Mouse (Mus musculus): Measurements from ENCODE around the gene Tmem116.
"Not testable (repeated sequence)": the region's sequence is repeated elsewhere in the genome, so short reads cannot be mapped to it uniquely, and the experiment has no call there.

Gene Tmem116

GRCm38 (mm10) chr5:121462967-121463366 is 11.3 kb downstream of the Tmem116 start:
- no peak for DNase-seq (ENCODE audit: low spot score)

- DNase-seq (ENCODE audit: low spot score): no peak
These were observed 12.0 kb downstream of the Tmem116 start for GRCm38 (mm10) chr5:121463601-121464250.

- DNase-seq (ENCODE audit: low spot score): no peak
These were observed 17.9 kb downstream of the Tmem116 start for GRCm38 (mm10) chr5:121469566-121469965.

GRCm38 (mm10) chr5:121472411-121472810 is 20.7 kb downstream of the Tmem116 start:
- no peak for DNase-seq (ENCODE audit: low spot score)

DNA sequence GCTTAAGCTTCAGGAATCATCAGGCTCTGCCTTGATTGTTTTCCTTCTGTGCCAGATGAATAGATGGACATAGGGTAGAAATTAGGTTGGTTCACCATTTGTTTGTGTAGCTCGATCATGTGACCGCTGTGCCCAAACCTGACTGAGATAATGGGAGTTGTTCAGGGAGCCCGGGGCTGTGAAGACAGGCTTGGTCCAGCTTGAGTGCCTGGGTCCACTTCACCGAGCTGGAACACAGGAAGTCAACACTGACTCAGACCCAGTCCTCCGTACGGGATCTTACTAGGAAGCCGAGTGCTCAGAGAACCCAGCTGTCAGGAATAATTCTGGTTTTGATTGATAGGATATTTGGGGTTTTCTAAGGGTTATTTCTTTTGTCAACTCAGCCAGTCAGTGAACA is 22.9 kb downstream of the Tmem116 start:
- DNase-seq (ENCODE audit: low spot score): no peak

DNA sequence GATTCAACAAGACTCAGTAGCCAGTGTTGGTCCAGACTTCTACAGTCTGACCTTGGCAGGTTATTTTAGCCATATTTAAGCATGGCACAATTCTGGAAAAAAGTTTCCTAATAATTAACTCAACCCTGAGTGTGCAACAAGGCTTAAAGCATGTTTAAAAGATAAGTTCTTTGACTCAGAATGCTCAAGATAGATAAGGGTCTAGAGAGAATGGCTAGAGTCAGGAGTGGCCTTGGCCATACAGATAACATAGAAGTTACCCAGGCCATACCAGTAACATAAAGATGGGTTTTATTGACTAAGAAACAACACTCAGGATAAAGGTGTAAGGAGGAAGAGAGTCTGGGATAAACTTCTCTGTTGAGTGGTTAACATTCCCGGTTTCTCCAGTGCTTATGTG is 24.3 kb downstream of the Tmem116 start:
- no peak for DNase-seq (ENCODE audit: low spot score)

DNA sequence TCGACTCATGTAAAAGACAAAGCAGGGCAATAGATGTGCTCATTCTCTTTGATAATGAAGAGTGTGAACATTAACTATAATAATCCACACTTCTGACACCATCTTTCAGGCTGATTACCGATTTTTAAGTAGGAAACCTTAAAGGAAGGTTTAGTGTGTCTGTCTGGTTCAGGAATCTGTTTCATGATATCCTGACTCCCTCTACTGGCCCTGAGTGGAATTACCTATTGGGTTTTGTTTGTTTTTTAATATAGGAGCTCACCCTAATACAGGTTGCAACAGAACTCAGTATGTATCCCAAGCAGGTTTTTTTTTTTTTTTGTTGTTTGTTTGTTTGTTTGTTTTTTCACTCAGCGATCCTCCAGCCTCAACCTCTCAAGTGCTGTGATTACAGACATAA is 26.0 kb downstream of the Tmem116 start:
- no peak for DNase-seq (ENCODE audit: low spot score)

DNA sequence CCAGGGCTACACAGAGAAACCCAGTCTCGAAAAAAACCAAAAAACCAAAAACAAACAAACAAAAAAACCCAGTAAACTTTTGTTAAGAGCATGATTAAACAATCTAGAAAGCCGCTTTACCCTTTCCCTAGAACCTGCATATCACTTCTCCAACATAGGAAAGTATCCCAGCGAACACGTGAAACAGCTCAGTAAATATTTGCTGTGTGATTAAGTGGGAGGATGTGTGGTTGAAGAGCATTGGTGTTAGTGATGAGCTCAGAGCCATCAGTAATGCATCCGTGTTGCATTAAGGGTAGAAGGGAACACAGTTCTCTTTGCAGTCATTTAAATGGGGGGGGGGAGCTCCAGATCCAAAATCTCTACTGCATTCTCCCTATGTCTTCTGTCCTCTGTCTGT is 33.1 kb downstream of the Tmem116 start:
- DNase-seq (ENCODE audit: low spot score): no peak

DNA sequence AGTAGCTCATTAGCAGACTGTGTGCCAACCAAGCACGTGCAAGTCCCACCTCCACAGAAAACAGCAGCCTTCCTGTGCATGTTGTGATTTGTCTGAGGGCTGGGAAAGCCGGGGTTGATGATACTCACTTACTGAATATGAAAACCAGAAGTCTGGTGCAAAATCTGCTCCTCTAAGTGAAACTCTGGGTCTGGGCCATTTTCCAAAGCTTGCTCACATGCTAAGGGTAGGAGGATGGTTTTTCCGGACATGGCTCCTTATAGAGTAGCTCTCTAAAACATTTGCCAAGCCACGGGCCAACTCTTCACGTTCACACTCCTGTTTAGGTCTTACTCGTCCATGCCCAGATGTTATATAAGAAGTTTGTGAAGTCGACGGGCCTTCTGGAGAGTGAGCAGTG is 41.6 kb downstream of the Tmem116 start:
- no peak for DNase-seq (ENCODE audit: low spot score)

DNA sequence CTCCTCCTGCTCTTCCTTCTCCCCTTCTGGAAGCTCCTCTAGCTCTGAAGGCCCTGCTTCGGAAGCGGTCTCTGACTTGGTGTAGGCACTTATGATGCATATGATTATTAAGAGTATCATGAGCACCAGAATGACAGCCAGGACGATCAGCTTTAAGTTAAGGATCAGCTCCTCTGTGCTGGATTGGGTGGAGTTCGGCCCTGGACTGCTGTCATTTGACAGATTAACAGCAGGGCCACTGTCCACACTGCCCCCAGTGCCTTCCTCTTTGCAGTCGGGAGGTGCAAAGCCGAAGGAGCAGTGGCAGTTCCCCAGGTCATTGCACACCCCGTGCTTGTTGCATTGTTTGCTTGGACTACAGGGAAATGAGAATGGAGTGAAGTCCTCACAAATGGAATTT is 49.0 kb downstream of the Tmem116 start:
- no peak for DNase-seq (ENCODE audit: low spot score)

- DNase-seq (ENCODE audit: low spot score): not testable (repeated sequence)
These were observed 49.8 kb downstream of the Tmem116 start for GRCm38 (mm10) chr5:121501424-121501996.

DNA sequence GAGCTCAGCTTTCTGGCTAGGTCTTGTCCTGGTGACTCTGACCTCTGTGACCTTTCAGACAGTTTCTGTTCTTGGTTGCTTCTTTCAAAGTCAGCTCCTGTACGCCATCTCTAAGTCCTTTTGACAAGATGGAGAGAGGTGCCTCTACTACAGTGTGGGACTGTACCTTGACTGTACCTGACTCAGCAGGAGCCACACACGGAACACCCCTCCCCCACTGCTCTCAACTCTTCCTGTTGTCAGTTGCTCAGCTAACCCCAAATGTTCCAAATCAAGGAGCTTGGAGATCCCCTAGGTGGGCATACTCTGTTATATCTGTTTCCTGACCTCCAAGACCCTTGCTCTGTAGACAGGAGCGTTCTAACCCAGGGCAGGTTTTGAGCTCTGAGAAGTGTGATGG is 51.5 kb downstream of the Tmem116 start, which contains the start of gene Adam1b:
Gene Adam1b (minus strand): TSS at position 205 of the 400 bp plus-strand sequence.
- no peak for DNase-seq (ENCODE audit: low spot score)

- DNase-seq (ENCODE audit: low spot score): no peak
These were observed 55.2 kb downstream of the Tmem116 start for GRCm38 (mm10) chr5:121506846-121507245.

GRCm38 (mm10) chr5:121510009-121510408 is 58.3 kb downstream of the Tmem116 start:
- no peak for DNase-seq (ENCODE audit: low spot score)

DNA sequence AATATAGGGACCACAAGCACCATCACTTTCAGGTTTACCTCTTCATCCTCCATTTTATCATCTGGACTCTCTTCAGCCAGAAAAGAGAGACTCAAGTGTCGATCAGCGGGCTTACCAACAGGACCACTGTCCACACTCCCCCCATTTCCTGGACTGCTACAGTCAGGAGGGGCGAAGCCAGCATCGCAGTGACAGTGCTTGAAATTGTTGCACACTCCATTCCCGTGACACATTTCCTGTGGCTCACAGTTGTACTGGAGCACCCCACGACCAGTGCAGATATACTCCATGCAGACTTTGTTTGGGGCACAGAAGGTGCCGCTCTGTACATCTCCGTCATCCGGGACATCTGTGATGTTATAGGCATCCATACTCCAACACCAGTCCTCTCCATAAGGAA is 67.3 kb downstream of the Tmem116 start:
- no peak for DNase-seq (ENCODE audit: low spot score)

GRCm38 (mm10) chr5:121519758-121520157 is 68.1 kb downstream of the Tmem116 start:
- DNase-seq (ENCODE audit: low spot score): not testable (repeated sequence)

DNA sequence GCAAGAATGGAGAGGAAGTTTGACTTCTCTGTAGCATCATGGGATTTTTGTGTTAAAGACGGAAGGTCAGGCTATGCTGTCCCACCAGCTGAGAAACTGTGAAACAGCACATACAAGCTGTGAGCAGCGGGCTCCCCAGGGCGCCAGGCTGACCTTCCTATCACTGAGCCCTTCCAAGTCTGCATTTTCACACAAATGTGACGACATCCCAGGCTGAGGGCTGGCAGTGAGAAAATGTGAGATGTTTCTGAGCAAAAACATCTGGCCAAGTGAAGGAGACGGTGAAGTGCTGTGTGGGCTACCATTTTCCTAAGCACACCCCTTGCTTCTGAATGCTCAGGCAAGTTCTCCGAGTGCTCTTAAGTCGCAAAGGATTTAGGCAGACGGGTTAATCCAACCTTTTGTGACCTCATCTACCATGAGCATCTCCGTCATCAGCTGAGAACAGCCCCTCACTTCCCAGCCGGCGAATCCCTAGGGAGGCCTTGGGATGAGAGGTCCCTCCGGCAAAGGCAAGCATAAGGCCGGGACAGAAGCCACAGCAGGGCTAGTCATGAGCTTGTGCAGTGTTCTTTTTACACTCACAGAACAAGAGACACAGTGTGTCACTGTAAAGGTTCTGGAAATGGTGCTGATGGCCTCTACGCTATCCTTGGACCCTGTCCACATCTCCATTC is 74.2 kb downstream of the Tmem116 start:
- no peak for DNase-seq (ENCODE audit: low spot score)

- DNase-seq (ENCODE audit: low spot score): no peak
These were observed 74.8 kb downstream of the Tmem116 start for GRCm38 (mm10) chr5:121526526-121526925.

GRCm38 (mm10) chr5:121526961-121527360 is 75.3 kb downstream of the Tmem116 start:
- no peak for DNase-seq (ENCODE audit: low spot score)

DNA sequence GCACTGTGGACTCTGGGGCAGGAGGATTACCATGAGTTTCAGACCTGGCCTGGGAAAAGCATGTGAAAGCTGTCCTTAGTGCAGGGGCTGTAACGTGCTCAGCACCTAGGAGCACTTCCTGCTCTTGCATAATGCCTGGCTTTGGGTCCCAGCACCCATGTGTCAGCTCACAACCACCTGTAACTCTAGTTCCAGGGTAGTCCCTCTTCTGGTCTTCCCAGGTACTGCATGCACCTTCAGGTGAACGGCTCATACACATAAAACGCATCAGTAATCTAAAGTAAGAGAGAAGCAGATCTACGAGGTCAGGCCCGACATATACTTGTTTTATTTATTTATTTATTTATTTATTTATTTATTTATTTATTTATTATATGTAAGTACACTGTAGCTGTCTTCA is 82.8 kb downstream of the Tmem116 start:
- no peak for DNase-seq (ENCODE audit: low spot score)

DNA sequence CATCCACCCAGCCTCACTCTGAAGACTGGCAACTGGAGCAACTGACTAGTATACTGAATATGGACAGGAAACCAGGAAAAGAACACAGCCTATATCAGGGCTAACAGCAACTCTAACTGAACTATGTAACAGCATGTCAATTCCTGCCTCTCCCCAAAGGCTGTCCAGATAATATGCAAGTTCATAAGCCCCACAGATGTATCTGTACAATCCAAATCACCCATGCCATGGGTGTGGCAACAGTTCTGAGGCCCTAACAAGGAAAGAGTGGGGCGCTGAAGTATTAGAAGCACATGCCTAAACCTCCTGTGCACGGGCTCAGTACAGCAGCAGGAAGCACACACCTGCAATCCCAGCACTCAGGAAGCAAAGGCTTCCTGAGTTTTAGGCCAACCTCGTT is 83.4 kb downstream of the Tmem116 start:
- no peak for DNase-seq (ENCODE audit: low spot score)

GRCm38 (mm10) chr5:121536921-121537555 is 85.3 kb downstream of the Tmem116 start:
- no peak for DNase-seq (ENCODE audit: low spot score)

- no peak for DNase-seq (ENCODE audit: low spot score)
These were observed 85.9 kb downstream of the Tmem116 start for GRCm38 (mm10) chr5:121537588-121537987.

All from testis, postnatal 14 days (tissue).